In genomic region chr17:12205694-12206075, GRCm38 (mm10) we compare ENCODE assay signal across 9 mouse cellular contexts.
A peak's percentile ranks its signal among the peaks of the same experiment; 100 is the strongest.
DNase-seq lines count a peak whose midpoint lies in the region; ATAC-seq and TF ChIP-seq lines count a peak whose summit lies in the region.
"Had no signal": no experiment of that assay in that cellular context is flagged by ENCODE, and none has a peak within 500 bp of the region (broad histone marks: within the 10 kb centered on the region; RNA-seq: fewer than 3 reads in every experiment).

No protein-coding gene starts in this region.

- ATAC-seq in heart, embryonic 12.5 days (ENCODE audit: insufficient number of reproducible peaks, low FRiP score): peak; percentile 5; the same call in 1 of the 2 replicates
- ATAC-seq in hematopoietic stem cell, adult 5-6 weeks (replicated peaks in 1 of 2; ENCODE audit: insufficient read depth in 1 of 2, low FRiP score in 2 of 2, low TSS enrichment in 1 of 2, low read depth in 1 of 2, poor library complexity in 2 of 2, severe bottlenecking in 2 of 2): peak; percentile 57 to 78

- peak overlapping the region; percentile 77 for H3K27ac ChIP-seq in heart, embryonic 12.5 days (ENCODE audit: poor library complexity, severe bottlenecking)
- H3K27ac ChIP-seq: limb, embryonic 15.5 days had no signal

- no peak overlapping the region for H3K4me3 ChIP-seq in heart, embryonic 12.5 days
- H3K4me3 ChIP-seq in E14TG2a.4 (replicated peaks; ENCODE audit: low read length): peak overlapping the region; percentile 18
- H3K4me3 ChIP-seq: limb, embryonic 15.5 days had no signal

- no peak for DNase-seq in heart, adult 18-20 months
- DNase-seq in naive thymus-derived CD4-positive, alpha-beta T cell, adult 2 months (ENCODE audit: low read depth): peak; percentile 21
- DNase-seq in urinary bladder, postnatal 10 days (ENCODE audit: low spot score): no peak
- DNase-seq in kidney, postnatal 14 days: no peak
- DNase-seq in frontal cortex, postnatal 10 days (ENCODE audit: low spot score in 2 of 2): no peak

- no peaks in the 10 kb centered on the region for H3K9me3 ChIP-seq in heart, embryonic 12.5 days (replicated peaks)
- H3K9me3 ChIP-seq in E14TG2a.4 (ENCODE audit: low read length): no peaks in the 10 kb centered on the region
- H3K9me3 ChIP-seq: limb, embryonic 15.5 days had no signal

- H3K4me2 ChIP-seq in heart, embryonic 12.5 days: 0 out of 2 replicates have a peak overlapping the region, but pooled peaks have one; percentile 16
- H3K4me2 ChIP-seq: limb, embryonic 15.5 days had no signal

- peak overlapping the region; percentile 25; the same call in 1 of the 2 replicates for H3K9ac ChIP-seq in heart, embryonic 12.5 days
- H3K9ac ChIP-seq: limb, embryonic 15.5 days had no signal

- no peaks in the 10 kb centered on the region for H3K27me3 ChIP-seq in heart, embryonic 12.5 days (replicated peaks)
- no peaks in the 10 kb centered on the region for H3K27me3 ChIP-seq in E14TG2a.4 (ENCODE audit: insufficient read depth, low read length)
- H3K27me3 ChIP-seq: limb, embryonic 15.5 days had no signal

- 12% methylated on average over 4 of the region's 4 CpGs for WGBS in heart, embryonic 12.5 days

- peaks cover 45% of the 10 kb centered on the region for H3K4me1 ChIP-seq in heart, embryonic 12.5 days (replicated peaks)
- H3K4me1 ChIP-seq in E14TG2a.4 (replicated peaks; ENCODE audit: low read depth, low read length): peaks cover 99% of the 10 kb centered on the region

- no peak for TF ChIP-seq CTCF in E14TG2a.4 (conservative IDR thresholded peaks at IDR 0.05; ENCODE audit: low read length)

- H3K36me3 ChIP-seq in heart, embryonic 12.5 days: peaks cover 8% of the 10 kb centered on the region; the same call in 1 of the 2 replicates
- peaks cover 38% of the 10 kb centered on the region for H3K36me3 ChIP-seq in E14TG2a.4 (ENCODE audit: insufficient read depth, low read length)
